Mouse (Mus musculus) gastrocnemius, postnatal 4 days (tissue): ENCODE data around the gene Cfap300. TPM values are rescaled to one million over a fixed set of nuclear protein-coding genes. Genes with fewer than 3 reads are reported as not detected.

ENCODE experiments used
- DNase-seq, 2 experiments: peaks; one replicate each; pipeline ENCODE4 v3.0.0; 2021 to 2022; ENCODE audit warnings: low spot score in 2 of 2, mixed read lengths in 2 of 2
- total RNA-seq, 2 experiments: library from RNA; stranded (reverse); gene quantifications; 2 replicates each; pipeline ENCODE4 v1.2.3; 2021

Gene Cfap300
- total RNA-seq, 2 experiments from 2014 or later: 3.1 to 4.5 TPM

DNA sequence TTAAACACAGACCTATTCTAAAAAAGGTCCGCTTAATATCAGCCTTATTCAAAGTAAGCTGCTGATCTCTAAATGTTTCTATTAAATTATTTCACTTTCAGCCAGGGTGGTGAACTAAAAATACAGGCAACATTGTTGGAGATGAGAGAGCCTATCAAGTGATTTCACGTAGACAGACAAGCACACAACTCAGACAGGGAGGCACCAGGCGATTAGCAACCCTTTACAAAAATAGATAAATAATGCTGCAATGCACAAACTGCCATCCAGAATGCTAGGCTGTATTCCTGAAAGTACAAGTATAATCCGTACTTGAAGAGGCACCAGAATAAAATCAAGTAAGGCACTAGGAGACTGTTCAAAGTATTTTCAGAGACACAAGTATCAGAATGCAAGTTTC lies 58.3 kb downstream of the Cfap300 start:
- DNase-seq: no peak

DNA sequence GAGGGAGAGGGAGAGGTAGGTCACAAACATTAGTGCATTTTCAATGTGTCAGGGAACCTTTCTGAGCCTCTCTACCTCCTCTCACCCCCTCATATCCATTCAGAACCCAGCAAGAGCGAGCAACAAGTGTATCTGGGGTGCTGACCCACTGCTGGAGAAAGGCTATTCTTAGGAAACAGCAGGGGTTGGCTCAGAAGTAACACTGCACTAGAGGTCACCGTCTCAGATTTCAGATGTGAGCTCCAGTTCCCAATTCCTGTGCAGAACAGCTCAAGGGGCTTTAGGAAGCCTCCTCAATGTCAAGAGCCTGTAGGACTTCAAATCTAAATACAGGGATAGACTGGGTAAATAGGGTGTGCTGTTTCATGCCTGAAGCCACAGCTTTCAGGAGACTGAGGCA lies 59.0 kb downstream of the Cfap300 start:
- DNase-seq: no peak

DNA sequence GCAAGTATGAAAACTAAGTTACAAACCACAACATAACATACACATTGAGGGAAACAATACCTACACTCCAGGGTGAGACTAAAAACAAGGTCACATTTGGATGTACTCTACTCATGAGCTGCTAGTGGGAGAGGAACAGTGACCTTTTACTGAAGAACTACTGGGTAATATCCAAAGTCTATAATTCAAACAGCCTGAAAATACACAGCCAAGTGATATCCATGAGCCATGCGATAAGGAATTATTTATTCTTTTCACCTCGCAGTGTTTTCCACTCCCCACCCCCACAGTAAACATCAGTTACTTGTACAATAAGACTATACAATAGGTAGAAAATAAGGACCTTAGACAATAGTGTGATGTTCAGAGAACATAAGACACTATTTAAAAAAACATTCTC lies 62.5 kb downstream of the Cfap300 start:
- DNase-seq: no peak

DNA sequence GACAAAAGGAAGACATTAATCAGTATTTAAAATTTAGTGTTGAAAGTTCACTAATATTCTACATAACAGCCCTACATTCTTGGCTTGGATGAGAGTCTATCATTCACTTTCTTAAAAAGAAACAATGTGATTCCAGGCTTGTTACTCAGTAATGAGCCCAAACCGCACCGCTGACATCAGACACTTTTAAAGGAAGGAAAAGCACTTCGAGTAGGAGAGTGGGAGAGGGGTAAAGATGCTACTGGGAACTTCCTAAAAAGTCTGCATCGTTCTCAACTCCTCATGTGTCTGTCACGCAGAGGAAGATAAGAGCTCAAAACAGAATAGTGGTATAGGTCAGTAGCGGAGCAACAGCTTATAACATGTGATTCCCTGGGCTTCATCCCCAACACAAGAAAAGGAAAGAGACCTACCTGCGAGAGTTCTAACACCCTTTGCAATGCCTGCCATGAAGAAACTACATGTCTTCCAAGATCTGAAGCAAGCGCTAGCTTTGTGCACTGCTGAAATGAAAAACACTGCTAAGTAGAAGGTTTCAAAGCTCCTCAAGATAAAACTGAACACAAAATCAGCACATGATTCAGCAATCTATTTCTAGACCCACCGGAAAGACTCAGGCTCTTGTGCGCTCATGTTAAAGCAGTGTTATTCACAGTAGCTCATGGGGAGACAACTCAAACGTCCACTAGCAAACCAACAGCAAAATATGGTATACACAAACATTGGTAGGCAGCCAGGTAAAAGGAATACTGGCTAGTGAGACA lies 63.3 kb downstream of the Cfap300 start:
- no peak for DNase-seq

DNA sequence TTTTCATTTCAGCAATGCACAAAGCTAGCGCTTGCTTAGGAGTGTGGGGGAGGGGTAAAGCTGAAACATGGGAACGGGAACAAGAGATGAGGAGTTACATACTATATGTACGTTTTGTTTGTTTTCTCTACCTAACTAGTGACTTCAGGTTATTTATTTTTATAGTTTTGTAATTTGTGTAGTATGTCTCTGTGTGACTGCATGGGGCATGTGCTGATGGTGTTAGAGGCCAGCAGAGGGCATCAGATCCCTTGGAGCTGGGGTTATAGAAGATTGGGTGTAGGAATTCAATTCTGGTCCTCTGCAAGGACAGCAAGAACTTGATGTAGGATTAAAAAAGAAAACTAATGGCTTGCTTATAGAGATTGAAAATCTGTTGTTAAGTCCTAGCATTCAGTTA lies 64.1 kb downstream of the Cfap300 start:
- no peak for DNase-seq

DNA sequence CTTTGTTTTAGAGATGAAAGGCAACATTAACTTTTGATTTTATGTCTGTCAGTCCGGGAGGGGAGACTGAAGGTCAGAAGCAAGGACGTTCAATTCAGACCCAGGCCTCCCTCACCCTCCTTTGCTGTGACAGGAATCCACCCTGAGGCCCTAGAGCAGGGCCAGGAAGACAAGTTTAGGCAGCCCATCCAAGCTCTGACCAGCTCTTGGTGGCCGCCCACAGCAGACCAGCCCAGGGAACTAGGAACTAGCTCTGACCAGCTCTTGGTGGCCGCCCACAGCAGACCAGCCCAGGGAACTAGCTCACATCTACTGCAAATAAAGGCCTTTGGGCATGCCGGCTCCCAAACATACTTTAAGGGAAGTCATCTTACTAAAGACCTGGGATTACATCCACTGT lies 65.0 kb downstream of the Cfap300 start:
- no peak for DNase-seq

DNA sequence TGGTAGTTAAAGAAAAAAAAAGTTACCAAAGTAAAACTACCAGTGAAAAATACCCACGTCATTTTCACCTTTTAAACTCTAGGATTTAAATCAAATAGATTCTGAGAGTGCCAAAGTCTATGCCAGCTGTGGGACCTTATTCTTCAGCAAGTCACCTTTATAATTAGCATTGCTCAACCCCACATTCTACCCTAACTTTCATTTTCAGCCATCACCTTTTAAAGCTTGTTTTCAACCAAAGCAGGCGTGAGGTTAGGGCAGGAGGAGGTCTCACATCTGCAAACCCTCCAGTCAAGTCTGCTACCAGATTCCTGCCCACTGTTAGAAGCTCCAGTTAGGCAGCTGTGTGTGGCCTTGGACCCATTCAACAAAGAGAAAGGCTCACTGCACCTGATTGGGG lies 70.6 kb downstream of the Cfap300 start:
- DNase-seq: no peak

Other genes starting within 250 kb of the Cfap300 start
- gene Birc2, start 205.8 kb downstream of the Cfap300 start, total RNA-seq: 10 to 100 TPM; 22.0 to 28.1 TPM
- gene Birc3, start 169.6 kb downstream of the Cfap300 start, total RNA-seq: 10 to 100 TPM; 12.6 to 14.1 TPM
- 100 to 1,000 TPM; 108 to 111 TPM for gene Yap1, start 38.2 kb downstream of the Cfap300 start, total RNA-seq
- 1 to 10 TPM; 1.8 to 1.9 TPM for gene Cep126, start 91.5 kb upstream of the Cfap300 start, total RNA-seq